In genomic region chr4:57049281-57049921, GRCm38 (mm10) we compare ENCODE assay signal across 27 mouse cellular contexts. TPM values are rescaled to one million over a fixed set of nuclear protein-coding genes. Genes with fewer than 3 reads are reported as not detected.
DNase-seq lines count a peak whose midpoint lies in the region; ATAC-seq lines count a peak whose summit lies in the region.
"Had no signal": no experiment of that assay in that cellular context is flagged by ENCODE, and none has a peak within 500 bp of the region (broad histone marks: within the 10 kb centered on the region; RNA-seq: fewer than 3 reads in every experiment).

No protein-coding gene starts in this region.

- no peak overlapping the region for H3K4me3 ChIP-seq in forebrain, embryonic 10.5 days
- no peak overlapping the region for H3K4me3 ChIP-seq in forebrain, embryonic 16.5 days (replicated peaks; ENCODE audit: low read length)
- no peak overlapping the region for H3K4me3 ChIP-seq in hindbrain, embryonic 12.5 days
- no peak overlapping the region for H3K4me3 ChIP-seq in hindbrain, embryonic 16.5 days (ENCODE audit: low read length)
- no peak overlapping the region for H3K4me3 ChIP-seq in midbrain, embryonic 11.5 days (ENCODE audit: low read depth, low read length)
- no peak overlapping the region for H3K4me3 ChIP-seq in midbrain, embryonic 15.5 days
- H3K4me3 ChIP-seq: embryonic facial prominence, embryonic 13.5 days; forebrain, embryonic 15.5 days; limb, embryonic 10.5 days; limb, embryonic 15.5 days; liver, embryonic 13.5 days; megakaryocyte, embryonic 14.5 days; neural tube, embryonic 15.5 days; stomach, embryonic 15.5 days had no signal

- H3K4me1 ChIP-seq in forebrain, embryonic 10.5 days: peaks cover 44% of the 10 kb centered on the region
- H3K4me1 ChIP-seq in forebrain, embryonic 16.5 days (replicated peaks; ENCODE audit: control insufficient read depth, insufficient read depth, low read length): peaks cover 6% of the 10 kb centered on the region; the same call in 1 of the 2 replicates
- H3K4me1 ChIP-seq in hindbrain, embryonic 12.5 days: peaks cover 12% of the 10 kb centered on the region; the same call in 1 of the 2 replicates
- H3K4me1 ChIP-seq in hindbrain, embryonic 16.5 days (ENCODE audit: control insufficient read depth, insufficient read depth, low read depth, low read length): peaks cover 8% of the 10 kb centered on the region; the same call in 1 of the 2 replicates
- H3K4me1 ChIP-seq in midbrain, embryonic 11.5 days (ENCODE audit: control insufficient read depth, insufficient read depth, low read length): peaks cover 3% of the 10 kb centered on the region; the same call in 1 of the 2 replicates
- peaks cover 9% of the 10 kb centered on the region; the same call in 1 of the 2 replicates for H3K4me1 ChIP-seq in midbrain, embryonic 15.5 days
- H3K4me1 ChIP-seq: limb, embryonic 10.5 days; limb, embryonic 15.5 days; liver, embryonic 13.5 days; stomach, embryonic 15.5 days had no signal

- no peaks in the 10 kb centered on the region for H3K27me3 ChIP-seq in forebrain, embryonic 10.5 days (ENCODE audit: poor library complexity, severe bottlenecking)
- no peaks in the 10 kb centered on the region for H3K27me3 ChIP-seq in forebrain, embryonic 16.5 days (replicated peaks; ENCODE audit: control insufficient read depth, insufficient read depth, low read length)
- H3K27me3 ChIP-seq in hindbrain, embryonic 12.5 days: no peaks in the 10 kb centered on the region
- H3K27me3 ChIP-seq in hindbrain, embryonic 16.5 days (replicated peaks; ENCODE audit: control insufficient read depth, insufficient read depth, low read length): no peaks in the 10 kb centered on the region
- H3K27me3 ChIP-seq in midbrain, embryonic 11.5 days (ENCODE audit: control insufficient read depth, insufficient read depth, low read length): no peaks in the 10 kb centered on the region
- no peaks in the 10 kb centered on the region for H3K27me3 ChIP-seq in midbrain, embryonic 15.5 days (replicated peaks)
- H3K27me3 ChIP-seq: embryonic facial prominence, embryonic 13.5 days; forebrain, embryonic 15.5 days; limb, embryonic 15.5 days; liver, embryonic 13.5 days; megakaryocyte, embryonic 14.5 days; neural tube, embryonic 15.5 days; stomach, embryonic 15.5 days had no signal

- no peaks in the 10 kb centered on the region for H3K9me3 ChIP-seq in forebrain, embryonic 10.5 days
- H3K9me3 ChIP-seq in forebrain, embryonic 16.5 days (ENCODE audit: control insufficient read depth, low read length): no peaks in the 10 kb centered on the region
- no peaks in the 10 kb centered on the region for H3K9me3 ChIP-seq in hindbrain, embryonic 12.5 days (replicated peaks)
- H3K9me3 ChIP-seq in hindbrain, embryonic 16.5 days (ENCODE audit: control insufficient read depth, low read length): no peaks in the 10 kb centered on the region
- no peaks in the 10 kb centered on the region for H3K9me3 ChIP-seq in midbrain, embryonic 11.5 days (ENCODE audit: control insufficient read depth, low read length)
- H3K9me3 ChIP-seq in midbrain, embryonic 15.5 days: no peaks in the 10 kb centered on the region
- H3K9me3 ChIP-seq: embryonic facial prominence, embryonic 13.5 days; forebrain, embryonic 15.5 days; limb, embryonic 10.5 days; limb, embryonic 15.5 days; neural tube, embryonic 15.5 days; stomach, embryonic 15.5 days had no signal

- no peak overlapping the region for H3K9ac ChIP-seq in forebrain, embryonic 16.5 days (replicated peaks; ENCODE audit: low read depth, low read length)
- no peak overlapping the region for H3K9ac ChIP-seq in hindbrain, embryonic 12.5 days
- no peak overlapping the region for H3K9ac ChIP-seq in hindbrain, embryonic 16.5 days (ENCODE audit: low read depth, low read length)
- no peak overlapping the region for H3K9ac ChIP-seq in midbrain, embryonic 11.5 days (ENCODE audit: low read length)
- no peak overlapping the region for H3K9ac ChIP-seq in midbrain, embryonic 15.5 days
- H3K9ac ChIP-seq: embryonic facial prominence, embryonic 13.5 days; forebrain, embryonic 15.5 days; limb, embryonic 15.5 days; liver, embryonic 13.5 days; neural tube, embryonic 15.5 days; stomach, embryonic 15.5 days had no signal

- H3K4me2 ChIP-seq in forebrain, embryonic 16.5 days (ENCODE audit: low read length): no peak overlapping the region
- no peak overlapping the region for H3K4me2 ChIP-seq in hindbrain, embryonic 12.5 days (replicated peaks)
- no peak overlapping the region for H3K4me2 ChIP-seq in hindbrain, embryonic 16.5 days (ENCODE audit: low read length)
- no peak overlapping the region for H3K4me2 ChIP-seq in midbrain, embryonic 11.5 days
- no peak overlapping the region for H3K4me2 ChIP-seq in midbrain, embryonic 15.5 days
- H3K4me2 ChIP-seq: embryonic facial prominence, embryonic 13.5 days; forebrain, embryonic 15.5 days; limb, embryonic 15.5 days; liver, embryonic 13.5 days; neural tube, embryonic 15.5 days; stomach, embryonic 15.5 days had no signal

- DNase-seq in forebrain, embryonic 10.5 days (ENCODE audit: extremely low spot score, low spot score): no peak
- DNase-seq in midbrain, embryonic 11.5 days (ENCODE audit: low spot score, missing footprints): no peak
- no peak for DNase-seq in urinary bladder, postnatal 4 days (ENCODE audit: low spot score in 2 of 2)
- DNase-seq: adrenal gland, adult 8-10 months; gastrocnemius, postnatal 14 days; heart, postnatal 14 days; kidney, adult 9 months; kidney, postnatal 10 days; liver, embryonic 13.5 days; lung, adult 18-20 months; lung, postnatal 4 days; retina, postnatal 1 day; thymus, postnatal 14 days had no signal

- ATAC-seq in forebrain, embryonic 16.5 days: no peak
- ATAC-seq in hindbrain, embryonic 12.5 days (ENCODE audit: low FRiP score): peak; percentile 50; the same call in 1 of the 2 replicates
- ATAC-seq in hindbrain, embryonic 16.5 days: no peak
- peak; percentile 59; the same call in 1 of the 2 replicates for ATAC-seq in midbrain, embryonic 11.5 days (ENCODE audit: low FRiP score)
- no peak for ATAC-seq in midbrain, embryonic 15.5 days (replicated peaks)
- ATAC-seq: forebrain, embryonic 15.5 days; intestine, postnatal 0 days; lung, postnatal 0 days had no signal

- 54% methylated on average over 5 of the region's 5 CpGs for WGBS in forebrain, embryonic 10.5 days
- 32% methylated on average over 5 of the region's 5 CpGs for WGBS in forebrain, embryonic 16.5 days
- 44% methylated on average over 5 of the region's 5 CpGs for WGBS in hindbrain, embryonic 12.5 days
- WGBS in hindbrain, embryonic 16.5 days: 47% methylated on average over 5 of the region's 5 CpGs
- 50% methylated on average over 5 of the region's 5 CpGs for WGBS in midbrain, embryonic 11.5 days
- WGBS in midbrain, embryonic 15.5 days: 39% methylated on average over 5 of the region's 5 CpGs

- H3K36me3 ChIP-seq in forebrain, embryonic 10.5 days (replicated peaks): no peaks in the 10 kb centered on the region
- H3K36me3 ChIP-seq in forebrain, embryonic 16.5 days (ENCODE audit: control insufficient read depth, insufficient read depth): no peaks in the 10 kb centered on the region
- no peaks in the 10 kb centered on the region for H3K36me3 ChIP-seq in hindbrain, embryonic 12.5 days
- no peaks in the 10 kb centered on the region for H3K36me3 ChIP-seq in hindbrain, embryonic 16.5 days (ENCODE audit: control insufficient read depth, insufficient read depth, low read length)
- H3K36me3 ChIP-seq in midbrain, embryonic 11.5 days (ENCODE audit: control insufficient read depth, insufficient read depth, low read length): no peaks in the 10 kb centered on the region
- H3K36me3 ChIP-seq in midbrain, embryonic 15.5 days (replicated peaks): no peaks in the 10 kb centered on the region
- H3K36me3 ChIP-seq: embryonic facial prominence, embryonic 13.5 days; forebrain, embryonic 15.5 days; G1E; limb, embryonic 10.5 days; limb, embryonic 15.5 days; liver, embryonic 13.5 days; stomach, embryonic 15.5 days had no signal

- peak overlapping the region; percentile 44; the same call in 1 of the 2 replicates for H3K27ac ChIP-seq in forebrain, embryonic 10.5 days
- H3K27ac ChIP-seq in forebrain, embryonic 16.5 days (ENCODE audit: low read length): no peak overlapping the region
- no peak overlapping the region for H3K27ac ChIP-seq in hindbrain, embryonic 12.5 days
- no peak overlapping the region for H3K27ac ChIP-seq in hindbrain, embryonic 16.5 days (ENCODE audit: low read depth, low read length)
- no peak overlapping the region for H3K27ac ChIP-seq in midbrain, embryonic 11.5 days (ENCODE audit: low read depth, low read length)
- H3K27ac ChIP-seq in midbrain, embryonic 15.5 days: no peak overlapping the region
- H3K27ac ChIP-seq: embryonic facial prominence, embryonic 13.5 days; forebrain, embryonic 15.5 days; limb, embryonic 10.5 days; limb, embryonic 15.5 days; liver, embryonic 13.5 days; neural tube, embryonic 15.5 days; stomach, embryonic 15.5 days had no signal

RNA-seq across cellular contexts. Expression of gene Frrs1l, which starts 59.2 kb away (rescaled TPM):
- 1.4 and 1.5 TPM in 2 replicates for polyA plus RNA-seq in forebrain, embryonic 10.5 days (2016; fragmentation: Nextera tagmentation; extraction: Ambion mirVana)
- 25.3 and 28.6 TPM in 2 replicates for polyA plus RNA-seq in forebrain, embryonic 16.5 days (2015; fragmentation: Nextera tagmentation; extraction: Ambion mirVana)
- 9.0 and 9.2 TPM in 2 replicates for polyA plus RNA-seq in hindbrain, embryonic 12.5 days (2016; fragmentation: Nextera tagmentation; extraction: Ambion mirVana)
- 20.7 and 24.0 TPM in 2 replicates for polyA plus RNA-seq in hindbrain, embryonic 16.5 days (2015; fragmentation: Nextera tagmentation; extraction: Ambion mirVana)
- polyA plus RNA-seq in midbrain, embryonic 11.5 days (2014; fragmentation: Nextera tagmentation; extraction: Ambion mirVana): 6.2 and 6.4 TPM in 2 replicates
- polyA plus RNA-seq in midbrain, embryonic 15.5 days (2015; fragmentation: Nextera tagmentation; extraction: Ambion mirVana): 19.5 and 21.8 TPM in 2 replicates
- polyA plus RNA-seq: G1E had no signal

Comparison
In these comparisons a context has a peak if more than half of its experiments do, and no peak if none do; other contexts are left out.
1. ATAC-seq: peak in hindbrain, embryonic 12.5 days (single experiment) and midbrain, embryonic 11.5 days (single experiment); none in forebrain, embryonic 16.5 days (single experiment), hindbrain, embryonic 16.5 days (single experiment) and midbrain, embryonic 15.5 days (single experiment).